Mouse (Mus musculus): ENCODE measurements around the gene Hnrnph3. TPM values are rescaled to one million over a fixed set of nuclear protein-coding genes. Genes with fewer than 3 reads are reported as not detected.

The Hnrnph3 gene
- total RNA-seq, 2 experiments from 2014 or later: 21.6 to 25.4 TPM

GRCm38 (mm10) chr10:63004556-63004955 lies 19.5 kb downstream of the Hnrnph3 start:
- intact Hi-C loops (cut with DNase I): no loop called here
- no peak for TF ChIP-seq CTCF (IDR thresholded peaks at IDR 0.05)
- DNase-seq: no peak
- H3K27ac ChIP-seq: no peak overlapping the region
- H3K4me3 ChIP-seq: no peak overlapping the region

- no peak for TF ChIP-seq CTCF (IDR thresholded peaks at IDR 0.05)
- no peak overlapping the region for H3K4me3 ChIP-seq
- DNase-seq: no peak
- intact Hi-C loops (cut with DNase I): no loop called here
- H3K27ac ChIP-seq: no peak overlapping the region
Measured at GRCm38 (mm10) chr10:63003252-63003651, 20.8 kb downstream of the Hnrnph3 start.

- intact Hi-C loops (cut with DNase I): no loop called here
- no peak for DNase-seq
- Histone ChIP-seq H3K27ac (no peak overlapping the region), H3K4me3 (no peak overlapping the region)
- TF ChIP-seq CTCF (IDR thresholded peaks at IDR 0.05): no peak
Measured at GRCm38 (mm10) chr10:63000584-63000983, 23.4 kb downstream of the Hnrnph3 start.

- Histone ChIP-seq H3K27ac (no peak overlapping the region), H3K4me3 (no peak overlapping the region)
- no peak for TF ChIP-seq CTCF (IDR thresholded peaks at IDR 0.05)
- intact Hi-C loops (cut with DNase I): no loop called here
- DNase-seq: no peak
Measured at GRCm38 (mm10) chr10:62993991-62994390, 30.0 kb downstream of the Hnrnph3 start.

GRCm38 (mm10) chr10:62990636-62991035 lies 33.4 kb downstream of the Hnrnph3 start:
- no peak overlapping the region for H3K4me3 ChIP-seq
- DNase-seq: no peak
- no peak overlapping the region for H3K27ac ChIP-seq
- no peak for TF ChIP-seq CTCF (IDR thresholded peaks at IDR 0.05)
- intact Hi-C loops (cut with DNase I): no loop called here

GRCm38 (mm10) chr10:62987341-62987740 lies 36.7 kb downstream of the Hnrnph3 start:
- Histone ChIP-seq H3K4me3 (no peak overlapping the region), H3K27ac (no peak overlapping the region)
- intact Hi-C loops (cut with DNase I): no loop called here
- DNase-seq: no peak
- peak; percentile 60 for TF ChIP-seq CTCF (IDR thresholded peaks at IDR 0.05)

- TF ChIP-seq CTCF (IDR thresholded peaks at IDR 0.05): no peak
- H3K4me3 ChIP-seq: no peak overlapping the region
- no peak for DNase-seq
- intact Hi-C loops (cut with DNase I): loop anchor here (5.0 kb wide), 1 partner anchor 38 kb away; the partner anchor contains the start of genes Hnrnph3 and Pbld2
- H3K27ac ChIP-seq: no peak overlapping the region
Measured at GRCm38 (mm10) chr10:62984495-62984894, 39.5 kb downstream of the Hnrnph3 start.

GRCm38 (mm10) chr10:62984072-62984471 lies 39.9 kb downstream of the Hnrnph3 start:
- TF ChIP-seq CTCF (IDR thresholded peaks at IDR 0.05): no peak
- no peak overlapping the region for H3K27ac ChIP-seq
- DNase-seq: no peak
- intact Hi-C loops (cut with DNase I): loop anchor here (5.0 kb wide), 1 partner anchor 38 kb away; the partner anchor contains the start of genes Hnrnph3 and Pbld2
- H3K4me3 ChIP-seq: no peak overlapping the region

GRCm38 (mm10) chr10:62980039-62980954 lies 43.7 kb downstream of the Hnrnph3 start, which contains the start of gene Rufy2:
Rufy2 (plus strand) TSS chr10:62980223.
- peak; percentile 93 for TF ChIP-seq CTCF (IDR thresholded peaks at IDR 0.05)
- Histone ChIP-seq H3K4me3 (peak within 1 kb of the TSS; percentile 93), H3K27ac (peak within 1 kb of the TSS; percentile 89)
- intact Hi-C loops (cut with DNase I): loop anchor here (5.0 kb wide), 1 partner anchor 42 kb away; the partner anchor contains the start of genes Hnrnph3 and Pbld2
- DNase-seq: peak; percentile 91

GRCm38 (mm10) chr10:62979667-62980038 lies 44.4 kb downstream of the Hnrnph3 start:
- Histone ChIP-seq H3K27ac (peak overlapping the region; percentile 89), H3K4me3 (peak overlapping the region; percentile 93)
- DNase-seq: no peak
- intact Hi-C loops (cut with DNase I): loop anchor here (5.0 kb wide), 1 partner anchor 43 kb away; the partner anchor contains the start of genes Hnrnph3 and Pbld2
- TF ChIP-seq CTCF (IDR thresholded peaks at IDR 0.05): no peak

GRCm38 (mm10) chr10:62971821-62972220 lies 52.2 kb downstream of the Hnrnph3 start:
- H3K4me3 ChIP-seq: no peak overlapping the region
- intact Hi-C loops (cut with DNase I): no loop called here
- TF ChIP-seq CTCF (IDR thresholded peaks at IDR 0.05): peak; percentile 9; the same call in 1 of the 2 replicates
- DNase-seq: peak; percentile 38
- no peak overlapping the region for H3K27ac ChIP-seq

GRCm38 (mm10) chr10:62966291-62966690 lies 57.7 kb downstream of the Hnrnph3 start:
- intact Hi-C loops (cut with DNase I): no loop called here
- no peak for TF ChIP-seq CTCF (IDR thresholded peaks at IDR 0.05)
- Histone ChIP-seq H3K27ac (no peak overlapping the region), H3K4me3 (no peak overlapping the region)
- DNase-seq: no peak

GRCm38 (mm10) chr10:62965796-62966195 lies 58.2 kb downstream of the Hnrnph3 start:
- Histone ChIP-seq H3K27ac (no peak overlapping the region), H3K4me3 (no peak overlapping the region)
- TF ChIP-seq CTCF (IDR thresholded peaks at IDR 0.05): no peak
- no peak for DNase-seq
- intact Hi-C loops (cut with DNase I): no loop called here

Other genes with a start within 250 kb of the Hnrnph3 start
- 10 to 100 TPM; 31.1 to 33.0 TPM for gene Ccar1, start 231.9 kb downstream of the Hnrnph3 start, total RNA-seq (2021)
- gene Tet1, start 115.2 kb downstream of the Hnrnph3 start, total RNA-seq (2021): 1 to 10 TPM; 2.1 to 2.7 TPM
- gene Slc25a16, start 103.6 kb downstream of the Hnrnph3 start, total RNA-seq (2021): 10 to 100 TPM; 15.4 to 18.2 TPM
- under 1 TPM; 0.15 to 0.25 TPM for gene Dna2, start 77.2 kb downstream of the Hnrnph3 start, total RNA-seq (2021)
- gene Rufy2, start 44.0 kb downstream of the Hnrnph3 start, total RNA-seq (2021): 1 to 10 TPM; 3.8 to 4.7 TPM
- 1 to 10 TPM; 2.8 to 5.4 TPM for gene Pbld2, start 98 bp upstream of the Hnrnph3 start, total RNA-seq (2021)
- 1 to 10 TPM in 1 of 2 experiments, under 1 TPM in 1; 0.66 to 1.1 TPM for gene Pbld1, start 35.9 kb upstream of the Hnrnph3 start, total RNA-seq (2021)
- not detected for gene Atoh7, start 75.4 kb upstream of the Hnrnph3 start, total RNA-seq (2021)
- gene Mypn, start 179.7 kb upstream of the Hnrnph3 start, total RNA-seq (2021): 100 to 1,000 TPM; 248 to 338 TPM
- 10 to 100 TPM; 21.2 to 21.6 TPM for gene Herc4, start 219.6 kb upstream of the Hnrnph3 start, total RNA-seq (2021)